Mouse (Mus musculus) stomach, embryonic 15.5 days (tissue): ENCODE results near the gene Clp1. TPM values are rescaled to one million over a fixed set of nuclear protein-coding genes. Genes with fewer than 3 reads are reported as not detected.
A peak's percentile ranks its signal among the peaks of the same experiment; 100 is the strongest.

Experiments
- ATAC-seq: fragments of 200-750 bp; cut with Nextera tagmentation; 2 replicates; pipeline ENCODE4 v1.8.0; 2017; ENCODE audit warnings: low read depth, moderate number of reproducible peaks, moderate TSS enrichment; ENCODE audit not compliant: insufficient read depth, low FRiP score
- H3K27ac ChIP-seq: fragments of 300-500 bp; sonication (generic); 2 replicates; pipeline ENCODE4 v1.5.1; 2015; ENCODE audit warnings: mild to moderate bottlenecking, inconsistent platforms
- H3K27me3 ChIP-seq: fragments of 300-500 bp; sonication (generic); replicated peaks from 2 replicates; pipeline ENCODE4 v1.6.1; 2015; ENCODE audit warnings: inconsistent platforms
- H3K36me3 ChIP-seq: fragments of 300-500 bp; sonication (generic); 2 replicates; pipeline ENCODE4 v1.6.1; 2015; ENCODE audit warnings: inconsistent platforms
- H3K4me1 ChIP-seq: fragments of 300-500 bp; sonication (generic); 2 replicates; pipeline ENCODE4 v1.6.1; 2015; ENCODE audit warnings: inconsistent platforms
- H3K4me2 ChIP-seq: fragments of 300-500 bp; sonication (generic); 2 replicates; pipeline ENCODE4 v1.6.1; 2015; ENCODE audit warnings: mild to moderate bottlenecking, inconsistent platforms
- H3K4me3 ChIP-seq: fragments of 300-500 bp; sonication (generic); replicated peaks from 2 replicates; pipeline ENCODE4 v1.5.1; 2015; ENCODE audit warnings: inconsistent platforms
- H3K9ac ChIP-seq: fragments of 300-500 bp; sonication (generic); 2 replicates; pipeline ENCODE4 v1.6.1; 2015; ENCODE audit warnings: inconsistent platforms
- H3K9me3 ChIP-seq: fragments of 300-500 bp; sonication (generic); 2 replicates; pipeline ENCODE4 v1.6.1; 2016; ENCODE audit warnings: inconsistent platforms
- WGBS: fragments of 180-500 bp; shearing (Covaris S2); methylation state at CpG from one replicate; pipeline ENCODE4 v1.1.7; 2015; 5-methylcytosine and 5-hydroxymethylcytosine counted together
- polyA plus RNA-seq: library from polyadenylated mRNA; unstranded; fragments of >200 nt; fragmentation: Nextera tagmentation; extraction: Ambion mirVana; gene quantifications from 2 replicates; pipeline ENCODE4 v1.2.1, GENCODE M21; 2015

Gene Clp1
- polyA plus RNA-seq, 1 experiment from 2014 or later = 23.7 TPM

DNA sequence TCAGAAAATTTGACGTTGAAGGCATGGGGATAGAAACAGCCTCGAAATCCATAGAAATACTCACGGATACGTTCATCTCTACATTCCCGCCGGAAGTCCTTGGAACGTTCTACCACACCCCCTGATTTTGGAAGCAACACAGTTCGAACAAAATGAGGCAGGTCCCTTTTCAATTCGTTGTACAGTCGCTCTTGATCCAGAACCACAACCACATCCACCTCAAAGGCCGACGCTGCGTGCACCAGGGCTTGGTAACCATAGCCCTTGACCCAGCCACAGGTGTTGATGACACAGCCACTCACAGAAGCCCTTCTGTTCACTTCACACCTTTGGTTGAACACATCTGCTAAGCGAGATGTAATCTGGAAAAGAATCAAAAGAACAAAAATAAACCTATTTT lies 3.3 kb downstream of the Clp1 start:
- no peak overlapping the region for H3K9ac ChIP-seq
- H3K4me1 ChIP-seq = peaks cover 13% of the 10 kb centered on the region
- H3K9me3 ChIP-seq = no peaks in the 10 kb centered on the region
- H3K27ac ChIP-seq = no peak overlapping the region
- peaks cover 11% of the 10 kb centered on the region; the same call in 1 of the 2 replicates for H3K36me3 ChIP-seq
- ATAC-seq = no peak
- H3K4me2 ChIP-seq = no peak overlapping the region
- no peak overlapping the region for H3K4me3 ChIP-seq
- no peaks in the 10 kb centered on the region for H3K27me3 ChIP-seq
- WGBS = 95% methylated on average over 14 of the region's 14 CpGs

DNA sequence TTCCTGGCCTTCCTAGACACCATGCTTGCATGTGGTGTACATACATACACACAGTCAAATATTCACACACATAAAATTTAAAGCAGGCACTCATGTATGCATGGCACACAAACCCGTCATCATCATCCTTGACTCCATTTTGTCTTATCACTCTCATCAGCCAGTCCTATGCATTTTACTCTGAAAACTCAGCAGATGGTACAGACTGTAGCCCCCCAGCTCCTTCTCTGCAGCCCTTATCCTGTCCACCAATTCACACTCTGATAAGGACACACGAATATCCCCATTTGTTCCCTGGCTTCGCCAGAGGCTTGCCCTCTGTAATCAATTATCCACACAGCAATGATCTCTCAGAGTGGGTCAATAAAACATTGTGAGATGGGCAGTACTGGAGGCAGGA lies 6.0 kb downstream of the Clp1 start:
- no peaks in the 10 kb centered on the region for H3K9me3 ChIP-seq
- H3K4me2 ChIP-seq = no peak overlapping the region
- no peak for ATAC-seq
- H3K9ac ChIP-seq = no peak overlapping the region
- 72% methylated on average over 3 of the region's 3 CpGs for WGBS
- no peaks in the 10 kb centered on the region for H3K27me3 ChIP-seq
- H3K36me3 ChIP-seq = peaks cover 11% of the 10 kb centered on the region; the same call in 1 of the 2 replicates
- no peak overlapping the region for H3K27ac ChIP-seq
- peaks cover 8% of the 10 kb centered on the region; the same call in 1 of the 2 replicates for H3K4me1 ChIP-seq
- H3K4me3 ChIP-seq = no peak overlapping the region

DNA sequence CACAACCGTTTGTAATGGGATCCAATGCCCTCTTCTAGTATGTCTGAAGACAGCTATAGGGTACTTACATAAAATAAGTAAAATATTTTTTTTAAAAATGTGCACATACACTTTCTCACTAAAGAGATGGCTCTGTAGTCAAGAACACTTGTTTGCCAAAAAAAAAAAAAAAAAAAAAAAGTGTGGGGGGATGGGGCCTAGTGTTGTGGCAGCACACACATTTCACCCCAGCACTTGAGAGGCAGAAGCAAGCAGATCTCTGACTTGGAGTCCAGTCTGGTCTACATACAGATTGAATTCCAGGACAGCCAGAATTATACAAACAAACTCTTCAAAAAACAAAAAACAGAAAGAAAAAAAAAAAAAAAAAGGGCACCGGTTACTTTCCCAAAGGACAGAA lies 6.4 kb downstream of the Clp1 start:
- no peak for ATAC-seq
- Histone ChIP-seq H3K9me3 (no peaks in the 10 kb centered on the region), H3K4me2 (no peak overlapping the region), H3K9ac (no peak overlapping the region), H3K4me1 (0 out of 2 replicates have a peak, but pooled peaks cover 4% of the 10 kb centered on the region), H3K27ac (no peak overlapping the region), H3K4me3 (no peak overlapping the region), H3K27me3 (no peaks in the 10 kb centered on the region), H3K36me3 (peaks cover 11% of the 10 kb centered on the region; the same call in 1 of the 2 replicates)
- WGBS = 94% methylated on average over 2 of the region's 2 CpGs

DNA sequence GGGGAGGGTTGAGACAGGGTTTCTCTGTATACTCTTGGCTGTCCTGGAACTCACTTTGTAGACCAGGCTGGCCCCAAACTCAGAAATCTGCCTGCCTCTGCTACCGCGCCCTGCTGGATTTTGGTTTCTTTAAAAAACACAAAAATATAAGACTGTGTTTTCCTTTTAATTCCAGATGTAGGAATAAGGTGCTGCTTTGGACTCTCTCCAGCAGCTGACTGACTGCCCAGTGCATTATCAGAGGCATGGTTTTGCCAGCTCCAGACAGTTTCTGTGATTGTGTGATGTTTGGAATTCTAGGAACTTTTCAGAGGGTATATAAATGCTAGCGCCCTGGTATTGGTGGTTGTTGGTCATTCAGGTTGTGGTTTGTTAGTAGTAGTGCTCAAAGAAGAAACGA lies 9.8 kb downstream of the Clp1 start:
- Histone ChIP-seq H3K27me3 (no peaks in the 10 kb centered on the region), H3K4me2 (no peak overlapping the region), H3K36me3 (0 out of 2 replicates have a peak, but pooled peaks cover 2% of the 10 kb centered on the region), H3K4me1 (peaks cover 6% of the 10 kb centered on the region; the same call in 1 of the 2 replicates), H3K9ac (no peak overlapping the region), H3K27ac (no peak overlapping the region; the same call in 1 of the 2 replicates), H3K9me3 (no peaks in the 10 kb centered on the region), H3K4me3 (no peak overlapping the region)
- WGBS = 92% methylated on average over 4 of the region's 4 CpGs
- no peak for ATAC-seq

DNA sequence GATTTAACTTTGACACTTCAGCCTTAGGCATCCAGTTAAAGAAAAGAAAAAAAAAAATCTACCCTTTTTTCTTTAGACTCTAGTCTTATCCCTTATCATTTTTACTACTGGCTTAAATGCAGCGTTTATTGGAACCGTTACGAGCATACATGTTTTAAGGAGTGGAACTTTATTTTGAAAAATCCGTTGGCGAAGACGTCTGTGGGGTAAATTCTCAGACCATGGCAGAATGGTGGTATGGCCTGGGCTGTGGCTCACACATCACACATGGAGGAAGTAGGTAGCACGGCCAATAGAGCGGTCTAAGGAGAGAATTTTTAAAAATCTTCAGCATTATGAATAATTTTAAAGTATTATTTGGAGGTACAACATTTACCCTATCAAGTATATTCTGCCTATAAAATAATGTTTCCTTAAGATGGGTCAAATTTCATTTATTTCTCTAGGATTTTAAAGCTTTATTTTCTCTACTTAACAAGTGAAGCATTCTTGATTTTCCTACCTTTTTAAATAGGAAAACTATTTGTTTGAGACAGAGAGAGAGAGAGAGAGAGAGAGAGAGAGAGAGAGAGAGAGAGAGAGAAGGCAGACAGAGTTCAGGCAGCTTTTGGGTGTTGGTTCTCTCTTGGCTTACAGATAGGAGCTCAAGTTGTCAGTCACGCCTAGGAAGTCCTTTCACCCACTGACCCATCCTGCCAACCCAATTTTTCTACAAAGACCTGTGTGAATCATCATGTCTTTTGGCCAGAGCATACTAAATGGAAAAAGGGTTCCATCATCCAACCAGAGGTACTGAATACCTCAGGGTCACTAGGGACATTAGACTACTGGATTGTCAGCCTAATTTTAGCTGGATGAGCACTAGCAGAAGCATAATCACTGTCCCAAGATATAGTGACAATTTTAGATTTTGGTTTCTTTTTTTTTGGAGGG lies 10.5 kb downstream of the Clp1 start:
- no peak for ATAC-seq
- H3K9ac ChIP-seq = peak overlapping the region; percentile 32; the same call in 1 of the 2 replicates
- no peaks in the 10 kb centered on the region for H3K27me3 ChIP-seq
- H3K27ac ChIP-seq = peak overlapping the region; percentile 98
- H3K4me3 ChIP-seq = peak overlapping the region; percentile 96
- peak overlapping the region; percentile 64 for H3K4me2 ChIP-seq
- H3K36me3 ChIP-seq = 0 out of 2 replicates have a peak, but pooled peaks cover 1% of the 10 kb centered on the region
- WGBS = 31% methylated on average over 9 of the region's 9 CpGs
- H3K4me1 ChIP-seq = peaks cover 6% of the 10 kb centered on the region; the same call in 1 of the 2 replicates
- H3K9me3 ChIP-seq = no peaks in the 10 kb centered on the region

DNA sequence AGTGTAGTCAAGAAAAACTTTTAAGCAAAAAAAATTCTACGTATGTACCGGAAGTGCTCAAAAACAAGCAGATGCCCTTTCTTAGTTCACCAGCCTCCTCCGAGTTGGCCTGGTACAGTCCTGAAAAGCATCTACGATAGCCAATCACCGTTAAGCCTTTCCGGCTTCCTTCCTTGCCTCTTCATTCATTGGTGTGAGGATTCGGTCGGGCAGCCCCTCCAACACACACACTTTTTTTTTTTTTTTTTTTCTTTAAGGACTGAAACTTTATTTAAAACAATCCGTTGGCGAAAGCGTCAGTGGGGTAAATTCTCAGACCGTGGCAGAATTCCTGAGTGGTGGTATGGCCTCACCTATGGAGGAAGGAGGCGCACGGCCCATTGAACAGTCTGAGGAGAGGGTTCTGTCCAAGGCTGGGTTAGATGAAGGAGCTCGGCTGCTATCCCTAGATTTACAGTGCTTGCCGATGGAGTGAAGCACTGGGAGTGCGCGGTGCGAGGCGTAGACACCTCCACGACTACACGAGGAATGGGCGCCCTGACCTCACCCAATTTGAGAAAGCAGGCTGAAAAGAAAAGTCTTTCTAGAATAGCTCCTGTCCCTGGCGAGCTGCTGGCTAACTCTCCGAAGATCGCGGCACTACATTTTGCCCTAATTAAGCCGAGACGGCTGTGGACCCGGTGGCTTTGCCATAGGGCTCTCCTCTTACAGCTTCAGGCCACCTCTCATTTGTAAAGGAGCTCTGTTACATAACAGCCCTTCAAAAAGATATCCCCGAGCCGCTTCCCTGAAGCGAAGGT lies 11.4 kb downstream of the Clp1 start:
- Histone ChIP-seq H3K36me3 (peaks cover 2% of the 10 kb centered on the region; the same call in 1 of the 2 replicates), H3K4me3 (peak overlapping the region; percentile 96), H3K27ac (peak overlapping the region; percentile 98), H3K9me3 (no peaks in the 10 kb centered on the region), H3K4me2 (peak overlapping the region; percentile 64), H3K4me1 (peaks cover 6% of the 10 kb centered on the region; the same call in 1 of the 2 replicates), H3K9ac (peak overlapping the region; percentile 32; the same call in 1 of the 2 replicates), H3K27me3 (no peaks in the 10 kb centered on the region)
- WGBS = under 1% methylated on average over 33 of the region's 33 CpGs
- peak; percentile 93 for ATAC-seq

DNA sequence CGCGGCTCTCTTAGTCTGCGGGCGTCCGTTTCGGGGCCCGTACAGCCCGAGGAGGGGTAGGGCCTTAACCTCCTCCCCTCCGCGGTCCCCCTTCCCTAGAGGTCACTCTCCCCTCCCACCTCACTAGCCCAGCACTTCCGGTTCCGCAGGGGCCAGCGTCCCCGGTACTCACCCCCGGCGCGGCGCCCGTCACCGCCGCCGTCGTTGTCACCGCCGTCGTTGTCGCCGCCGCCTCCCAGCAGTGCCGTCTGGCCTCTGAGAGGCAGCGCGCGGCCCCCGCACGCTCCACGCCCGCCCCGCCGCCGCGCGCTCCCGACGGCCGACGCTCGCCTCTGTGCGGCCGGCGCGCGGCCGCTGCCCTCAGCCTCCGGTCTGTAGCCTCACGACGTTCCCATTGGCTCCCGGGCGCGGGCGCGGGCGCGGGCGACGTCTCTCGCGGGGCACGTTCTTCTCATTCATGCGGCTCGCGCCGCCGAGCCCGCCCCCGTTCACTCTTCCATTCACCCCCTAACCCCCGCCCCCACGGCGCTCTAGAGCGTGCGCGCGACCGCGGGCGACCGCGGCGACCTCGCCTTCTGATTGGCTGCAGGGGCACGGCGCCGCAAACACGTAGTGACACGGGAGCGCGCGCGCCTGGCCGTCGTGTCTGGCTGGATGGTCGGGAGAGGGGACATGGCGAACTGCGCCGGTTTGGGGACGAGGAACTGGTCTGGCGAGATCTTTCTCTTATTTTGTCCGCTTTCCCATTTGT lies 12.2 kb downstream of the Clp1 start, which contains the start of gene Zdhhc5:
TSS of gene Zdhhc5 (minus strand) at position 370 of the 751 bp plus-strand sequence.
- peak; percentile 94 for ATAC-seq
- H3K27ac ChIP-seq = peak within 1 kb of the TSS; percentile 98
- H3K4me2 ChIP-seq = peak within 1 kb of the TSS; percentile 64
- H3K4me1 ChIP-seq = peaks cover 6% of the 10 kb centered on the region; the same call in 1 of the 2 replicates
- under 1% methylated on average over 106 of the region's 107 CpGs for WGBS
- peak within 1 kb of the TSS; percentile 95 for H3K9ac ChIP-seq
- peaks cover 9% of the 10 kb centered on the region for H3K36me3 ChIP-seq
- no peaks in the 10 kb centered on the region for H3K9me3 ChIP-seq
- H3K4me3 ChIP-seq = peak within 1 kb of the TSS; percentile 96
- no peaks in the 10 kb centered on the region for H3K27me3 ChIP-seq

DNA sequence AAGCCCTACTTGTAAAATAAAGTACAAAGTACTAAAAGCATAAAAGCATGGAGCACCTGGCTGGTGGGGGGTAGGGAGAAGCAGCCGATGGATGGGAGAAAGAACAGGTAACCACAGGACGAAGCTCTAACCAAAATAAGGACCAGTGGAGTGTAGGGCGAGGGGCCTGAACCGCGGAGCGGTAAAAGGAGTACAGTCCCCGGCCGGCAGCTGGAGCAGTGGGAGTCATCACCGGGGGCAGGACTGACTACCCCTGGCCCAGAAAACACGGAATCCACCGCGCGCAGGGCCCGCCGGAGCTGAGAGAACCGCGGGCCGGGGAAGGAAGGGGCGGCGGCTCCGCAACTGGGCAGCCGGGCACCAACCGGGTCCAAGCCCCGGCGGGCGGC lies 12.7 kb downstream of the Clp1 start:
- WGBS = under 1% methylated on average over 26 of the region's 26 CpGs
- H3K9ac ChIP-seq = peak overlapping the region; percentile 95
- peaks cover 6% of the 10 kb centered on the region; the same call in 1 of the 2 replicates for H3K4me1 ChIP-seq
- H3K27ac ChIP-seq = peak overlapping the region; percentile 98
- peaks cover 12% of the 10 kb centered on the region for H3K36me3 ChIP-seq
- H3K27me3 ChIP-seq = no peaks in the 10 kb centered on the region
- H3K4me3 ChIP-seq = peak overlapping the region; percentile 96
- no peak for ATAC-seq
- no peaks in the 10 kb centered on the region for H3K9me3 ChIP-seq
- peak overlapping the region; percentile 59 for H3K4me2 ChIP-seq

DNA sequence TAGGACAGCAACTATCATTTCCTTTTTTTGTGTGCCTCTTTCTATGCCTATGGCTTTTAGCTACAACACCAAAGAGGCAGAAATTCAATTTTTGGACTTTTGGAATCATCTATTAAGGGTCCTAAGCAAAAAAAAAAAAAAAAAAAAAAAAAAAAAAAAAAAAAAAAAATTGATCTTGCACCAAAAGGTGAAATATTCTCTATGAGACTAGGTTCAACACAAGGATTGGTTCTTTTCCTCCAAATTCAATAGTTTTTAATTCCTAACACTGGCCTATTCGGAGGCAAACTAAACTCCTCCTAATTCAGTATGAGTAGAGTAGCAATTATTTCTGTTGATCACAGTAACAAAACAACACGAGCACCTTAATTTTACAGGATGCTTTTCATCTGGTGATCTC lies 15.3 kb downstream of the Clp1 start:
- Histone ChIP-seq H3K27ac (no peak overlapping the region), H3K9me3 (no peaks in the 10 kb centered on the region), H3K9ac (no peak overlapping the region), H3K4me1 (peaks cover 8% of the 10 kb centered on the region), H3K4me2 (no peak overlapping the region), H3K4me3 (no peak overlapping the region), H3K27me3 (no peaks in the 10 kb centered on the region), H3K36me3 (peaks cover 27% of the 10 kb centered on the region)
- ATAC-seq = no peak
- 87% methylated on average over 2 of the region's 2 CpGs for WGBS

DNA sequence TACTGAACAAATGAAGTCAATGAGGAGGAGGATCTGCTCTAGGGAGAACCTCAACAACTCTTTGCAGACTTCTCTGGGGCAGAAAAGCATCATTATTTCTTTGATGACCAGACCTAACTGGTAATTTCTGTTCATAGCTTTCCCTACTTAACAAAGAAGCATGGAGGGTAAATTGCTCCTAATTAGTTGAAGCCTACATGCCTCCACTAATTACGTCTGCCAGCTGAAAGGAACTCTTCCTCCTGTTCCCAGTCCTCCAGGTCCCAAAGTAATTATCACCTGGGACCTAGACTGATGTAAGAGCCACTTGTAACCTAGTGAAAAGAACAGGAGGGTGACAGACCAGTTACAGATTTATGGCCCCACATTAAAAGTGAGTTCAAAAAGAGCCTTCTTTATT lies 19.6 kb downstream of the Clp1 start:
- Histone ChIP-seq H3K27me3 (no peaks in the 10 kb centered on the region), H3K4me1 (peaks cover 4% of the 10 kb centered on the region; the same call in 1 of the 2 replicates), H3K36me3 (peaks cover 35% of the 10 kb centered on the region), H3K4me2 (no peak overlapping the region), H3K9me3 (no peaks in the 10 kb centered on the region), H3K4me3 (no peak overlapping the region), H3K27ac (no peak overlapping the region), H3K9ac (no peak overlapping the region)
- WGBS = 74% methylated on average over 1 of the region's 1 CpGs
- no peak for ATAC-seq

DNA sequence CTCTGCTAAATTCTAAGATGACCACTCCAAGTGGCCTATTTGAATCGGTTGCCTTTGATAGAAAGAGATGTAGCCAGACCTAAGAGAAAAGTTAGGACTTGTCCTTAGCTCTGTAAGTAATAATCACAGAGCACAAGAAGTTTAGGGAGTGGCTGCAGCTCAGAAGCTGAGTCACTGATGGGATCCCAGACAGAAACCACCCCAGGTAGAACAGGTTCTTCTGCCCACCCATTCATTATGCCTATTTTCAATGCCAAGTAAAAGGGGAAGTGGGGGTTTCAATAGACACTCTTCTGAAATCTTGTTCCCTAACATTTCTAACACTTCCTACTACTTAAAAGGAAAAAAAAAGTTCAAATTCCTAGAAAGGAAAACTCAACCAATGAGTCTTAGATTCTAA lies 21.9 kb downstream of the Clp1 start:
- 84% methylated on average over 1 of the region's 1 CpGs for WGBS
- Histone ChIP-seq H3K27me3 (no peaks in the 10 kb centered on the region), H3K27ac (peak overlapping the region; percentile 75), H3K9me3 (no peaks in the 10 kb centered on the region), H3K4me2 (no peak overlapping the region), H3K4me1 (peaks cover 4% of the 10 kb centered on the region; the same call in 1 of the 2 replicates), H3K4me3 (no peak overlapping the region), H3K36me3 (peaks cover 28% of the 10 kb centered on the region), H3K9ac (no peak overlapping the region)
- no peak for ATAC-seq
